Mouse (Mus musculus) urinary bladder, postnatal 14 days (tissue): Measurements from ENCODE around the gene Prr29.
A peak's percentile ranks its signal among the peaks of the same experiment; 100 is the strongest.
"Not testable (repeated sequence)": the region's sequence is repeated elsewhere in the genome, so short reads cannot be mapped to it uniquely, and the experiment has no call there.

Source experiments
- DNase-seq: peaks from one replicate; pipeline ENCODE4 v3.0.0; 2021; ENCODE audit warnings: low spot score

The Prr29 gene

GRCm38 (mm10) chr11:106355382-106356128 is 9.7 kb upstream of the Prr29 start:
- DNase-seq = no peak

DNA sequence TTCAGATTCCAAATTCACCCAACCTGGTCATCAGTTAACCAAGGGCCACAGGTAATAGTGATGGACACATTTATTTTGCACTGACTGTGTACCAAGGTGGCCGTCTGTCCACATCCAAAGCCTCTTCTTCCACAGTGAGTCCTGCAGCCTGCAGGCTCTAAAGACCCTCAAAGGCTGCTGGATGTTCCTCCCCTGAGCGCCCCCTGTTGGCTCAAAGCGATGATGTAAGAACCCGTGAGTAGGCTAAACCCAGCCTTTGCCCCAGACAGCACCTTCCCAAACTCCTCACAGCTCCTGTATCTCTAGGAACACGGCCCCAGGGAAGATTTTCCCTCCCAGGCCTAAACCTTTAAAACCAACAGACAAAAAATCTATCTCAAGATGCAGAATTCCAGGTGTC is 5.9 kb upstream of the Prr29 start:
- no peak for DNase-seq

DNA sequence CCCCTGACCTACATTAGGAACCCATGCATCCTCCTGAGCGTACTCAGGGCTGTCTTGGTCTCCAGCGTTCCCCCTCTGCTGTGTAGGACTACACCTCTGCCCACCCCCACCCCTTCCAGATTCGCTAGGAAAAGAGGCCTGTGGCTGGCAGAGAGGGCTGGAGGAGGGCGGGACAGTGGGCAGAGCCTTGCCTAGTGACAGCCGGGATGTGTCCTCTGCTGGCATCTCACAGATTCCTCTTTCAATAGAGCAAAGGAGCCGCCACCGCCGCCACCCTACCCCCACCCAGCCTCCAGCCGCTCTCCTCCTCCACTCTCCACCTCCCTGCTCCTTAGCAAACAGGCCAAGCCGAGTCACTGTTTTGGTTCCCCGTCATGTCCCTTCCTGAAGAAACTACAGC is 560 bp upstream of the Prr29 start:
- peak; percentile 18 for DNase-seq

DNA sequence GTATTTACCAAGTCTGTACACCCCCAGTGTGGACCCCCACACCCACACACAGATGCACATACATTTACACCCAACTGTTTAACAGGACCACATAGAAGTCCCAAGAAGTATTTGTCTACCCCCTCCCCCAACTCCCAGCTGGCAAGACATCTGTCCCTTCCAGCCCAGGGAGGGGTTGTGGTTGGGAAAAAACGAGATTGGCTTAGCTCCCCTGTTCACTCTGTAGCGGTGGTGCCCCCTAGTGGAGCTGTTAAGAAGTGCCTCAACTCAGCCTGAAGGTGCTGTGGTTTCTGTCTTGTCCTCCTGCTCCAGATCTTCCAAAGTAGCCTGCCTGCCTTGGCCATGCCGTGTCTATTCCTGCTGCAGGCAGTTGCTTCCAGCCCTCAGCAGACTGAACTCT is 1.0 kb downstream of the Prr29 start:
- peak; percentile 81 for DNase-seq

GRCm38 (mm10) chr11:106373998-106374397 is 8.7 kb downstream of the Prr29 start:
- no peak for DNase-seq

GRCm38 (mm10) chr11:106374559-106374958 is 9.3 kb downstream of the Prr29 start:
- DNase-seq = peak; percentile 49

DNA sequence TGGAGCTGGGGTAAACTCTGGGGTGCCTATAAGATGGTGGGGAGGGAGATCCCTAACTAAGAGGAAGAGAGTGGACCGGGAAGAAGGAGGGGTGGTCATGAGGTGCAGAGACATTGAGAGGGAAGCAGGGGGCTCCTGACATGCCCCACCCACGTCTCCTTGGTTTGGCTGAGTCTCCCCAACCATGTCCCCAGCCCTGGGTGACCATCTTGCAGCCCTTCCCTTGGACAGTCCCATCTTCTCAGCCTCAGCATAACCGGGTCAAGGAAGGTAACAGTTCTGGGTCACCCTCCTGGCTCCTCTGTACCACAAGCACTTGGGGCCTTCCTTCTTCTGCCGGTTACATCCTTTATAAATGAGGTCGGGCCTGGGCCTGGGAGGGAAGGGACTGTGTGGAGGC is 9.7 kb downstream of the Prr29 start:
- no peak for DNase-seq

- DNase-seq = no peak
Measured at GRCm38 (mm10) chr11:106381011-106381410, 15.7 kb downstream of the Prr29 start.

DNA sequence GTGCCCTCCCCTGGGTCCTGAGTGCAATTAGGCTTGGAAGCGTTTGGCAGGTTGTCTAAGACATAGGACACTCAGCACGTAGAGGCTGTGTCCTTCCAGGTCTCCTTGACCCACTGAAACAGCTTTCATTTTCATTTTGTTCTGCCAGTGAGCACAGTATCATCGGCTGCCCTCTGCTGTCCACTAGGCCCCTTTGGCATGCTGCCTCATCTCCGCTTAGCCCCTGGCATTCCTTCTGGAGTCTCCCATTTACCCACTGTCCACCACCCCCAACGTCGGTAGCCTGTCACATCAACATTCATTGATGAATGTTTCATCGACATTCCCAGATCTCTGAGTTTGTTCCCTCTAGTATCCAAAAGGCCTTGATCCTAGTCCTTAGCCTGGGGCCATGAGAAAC is 16.6 kb downstream of the Prr29 start:
- no peak for DNase-seq

GRCm38 (mm10) chr11:106382424-106382823 is 17.2 kb downstream of the Prr29 start:
- no peak for DNase-seq

DNA sequence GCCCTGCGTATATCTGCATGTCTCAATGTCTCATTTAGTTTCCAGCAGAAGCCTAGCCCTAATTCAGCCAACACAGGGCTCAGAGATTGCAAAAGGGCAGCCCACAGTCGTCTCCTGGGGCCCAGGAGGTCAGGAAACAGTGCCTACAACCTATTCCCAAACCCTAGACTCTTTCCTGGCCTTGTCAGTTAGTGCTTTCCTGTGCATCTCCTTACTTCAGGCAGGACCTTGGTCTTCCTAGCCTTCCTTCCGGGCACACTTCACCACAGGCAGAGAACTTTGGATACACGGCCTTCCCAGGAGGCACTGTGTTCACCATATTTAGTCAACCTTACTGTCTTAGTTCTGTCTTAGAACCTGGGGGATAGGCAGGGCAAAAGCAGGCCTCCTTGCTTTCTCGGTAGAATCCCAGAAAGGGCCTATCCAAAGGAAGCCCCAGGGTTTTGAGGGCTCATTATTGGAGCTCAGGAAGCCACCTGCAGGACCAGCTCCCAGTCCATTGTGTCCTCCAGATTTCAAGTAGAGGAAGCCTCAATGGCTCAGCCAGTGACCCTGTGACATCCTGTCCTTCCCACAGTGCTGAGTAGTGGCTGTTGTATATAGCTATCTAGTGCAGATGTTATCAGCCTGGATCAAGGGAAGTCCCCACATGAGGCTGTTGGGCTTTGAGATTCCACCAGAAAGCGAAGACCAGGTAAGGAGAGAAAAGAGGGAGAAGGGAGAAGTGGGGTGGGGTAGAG is 17.9 kb downstream of the Prr29 start:
- no peak for DNase-seq

- no peak for DNase-seq
Measured at GRCm38 (mm10) chr11:106386409-106386808, 21.1 kb downstream of the Prr29 start.

DNA sequence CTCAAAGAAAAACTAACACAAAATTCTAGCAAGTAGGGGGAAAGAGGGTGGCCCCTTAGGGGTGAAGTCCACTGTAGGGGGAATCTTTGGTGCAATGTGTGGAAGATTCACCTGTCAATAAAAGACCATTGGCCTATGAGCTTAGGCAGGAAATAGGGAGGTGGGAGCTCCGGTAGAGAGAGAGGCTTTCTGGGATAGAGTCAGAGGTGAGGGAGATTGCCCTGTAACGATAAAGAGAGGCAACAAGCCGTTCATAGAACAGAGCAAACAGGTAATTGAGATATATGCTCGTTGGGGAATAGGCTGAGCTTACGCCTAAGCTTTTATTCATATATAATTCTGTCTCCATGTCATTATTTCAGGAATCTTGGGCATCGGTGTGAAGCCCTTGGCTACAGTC is 21.7 kb downstream of the Prr29 start:
- no peak for DNase-seq

DNA sequence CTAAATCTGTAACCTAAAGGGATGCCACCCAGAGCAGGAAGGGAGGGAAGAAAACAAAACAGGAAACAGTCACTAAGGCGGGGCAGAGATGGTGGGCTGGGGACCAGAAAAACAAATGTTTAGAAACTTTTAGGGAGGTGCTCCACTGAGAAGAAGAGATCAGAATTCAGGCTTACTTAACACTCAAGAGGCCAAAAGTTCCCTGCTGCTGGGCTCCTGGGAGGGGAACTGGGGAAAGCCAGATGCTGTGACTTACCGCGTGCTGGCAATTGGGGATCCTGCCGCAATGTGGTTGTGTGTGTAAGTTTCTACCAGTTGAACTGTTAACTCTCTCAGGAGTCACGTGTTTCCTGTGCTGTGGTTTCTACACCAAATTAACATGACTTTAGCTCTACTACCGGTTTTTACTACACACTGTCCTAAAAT is 22.5 kb downstream of the Prr29 start, which contains the start of gene Icam2:
Gene Icam2, minus strand, starts transcription at position 285 of the 426 bp plus-strand sequence.
- no peak for DNase-seq

GRCm38 (mm10) chr11:106389611-106390010 is 24.3 kb downstream of the Prr29 start:
- no peak for DNase-seq

DNA sequence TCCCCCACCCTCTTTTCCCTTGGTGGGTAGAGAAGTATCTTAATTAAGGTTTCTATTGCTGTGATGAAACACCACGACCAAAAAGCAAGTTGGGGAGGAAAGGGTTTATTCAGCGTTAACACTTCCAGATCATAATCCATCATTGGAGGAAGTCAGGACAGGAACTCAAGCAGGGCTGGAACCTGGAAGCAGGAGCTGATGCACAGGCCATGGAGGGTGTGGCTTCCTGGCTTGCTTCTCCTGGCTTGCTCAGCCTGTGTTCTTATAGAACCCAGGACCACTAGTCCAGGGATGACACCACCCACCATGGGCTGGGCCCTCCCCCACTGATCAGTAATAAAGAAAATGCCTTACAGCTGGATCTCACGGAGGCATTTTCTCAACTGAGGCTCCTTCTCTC is 25.5 kb downstream of the Prr29 start:
- DNase-seq = no peak

DNA sequence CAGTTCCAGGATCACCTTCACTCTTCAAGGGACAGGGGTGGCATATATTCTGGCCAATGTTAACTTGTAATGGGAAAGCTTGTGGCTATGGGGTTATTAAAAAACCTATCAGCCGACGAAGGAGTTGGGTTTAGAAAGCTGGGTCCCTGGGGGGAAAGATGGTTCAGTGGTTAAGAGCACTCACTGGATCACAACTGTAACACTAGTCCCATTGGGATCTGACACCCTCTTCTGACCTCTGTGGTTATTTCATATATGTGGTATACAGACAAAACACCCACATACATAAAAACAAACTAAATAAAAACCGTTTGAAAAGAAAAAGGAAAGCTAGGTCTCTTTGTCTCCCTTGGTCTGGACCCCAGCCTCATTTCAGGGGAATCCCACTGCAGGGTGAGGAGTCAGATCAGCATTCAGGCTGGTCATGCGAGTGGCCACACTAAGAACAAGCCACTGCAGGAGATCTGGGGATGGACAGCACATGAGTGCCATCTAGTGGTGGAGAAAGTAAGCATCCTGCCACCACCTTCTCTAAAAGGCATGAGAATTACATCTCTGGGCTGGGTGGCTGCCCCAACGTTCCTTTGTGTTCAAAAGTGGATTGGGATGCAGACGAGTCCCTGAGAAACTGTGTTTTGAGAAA is 26.4 kb downstream of the Prr29 start:
- peak; percentile 73 for DNase-seq

DNA sequence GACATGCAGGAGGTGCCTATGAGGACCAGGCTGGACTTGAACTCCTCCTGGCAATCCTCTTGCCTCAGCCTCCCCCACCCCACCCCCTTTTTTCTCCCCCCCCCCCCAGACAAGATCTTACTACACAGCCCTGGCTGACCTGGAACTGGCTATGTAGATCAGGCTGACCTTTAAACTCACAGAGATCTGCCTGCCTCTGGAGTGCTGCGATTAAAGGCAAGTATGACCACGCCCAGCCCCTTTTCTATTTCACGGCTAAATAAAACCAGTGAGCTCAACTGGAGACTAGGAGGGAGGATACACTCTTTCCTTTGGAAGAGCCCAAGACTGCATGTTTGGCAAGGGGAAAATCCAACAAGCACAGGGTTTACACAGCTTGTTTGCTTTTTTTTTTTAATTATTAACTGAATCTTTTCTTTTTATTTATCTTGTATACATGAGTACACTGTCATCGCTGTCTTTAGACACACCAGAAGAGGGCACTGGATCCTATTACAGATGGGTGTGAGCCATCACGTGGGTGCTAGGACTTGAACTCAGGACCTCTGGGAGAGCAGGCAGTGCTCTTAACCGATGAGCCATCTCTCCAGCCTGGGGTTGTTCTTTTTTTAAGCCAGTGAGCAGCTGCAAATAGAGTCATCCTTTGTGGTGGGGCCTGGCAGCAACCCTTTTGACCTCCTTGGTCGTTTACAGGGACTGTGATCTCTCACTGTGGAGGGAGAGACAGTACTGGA is 27.5 kb downstream of the Prr29 start:
- DNase-seq = no peak

GRCm38 (mm10) chr11:106393331-106393616 is 28.0 kb downstream of the Prr29 start:
- DNase-seq = no peak

DNA sequence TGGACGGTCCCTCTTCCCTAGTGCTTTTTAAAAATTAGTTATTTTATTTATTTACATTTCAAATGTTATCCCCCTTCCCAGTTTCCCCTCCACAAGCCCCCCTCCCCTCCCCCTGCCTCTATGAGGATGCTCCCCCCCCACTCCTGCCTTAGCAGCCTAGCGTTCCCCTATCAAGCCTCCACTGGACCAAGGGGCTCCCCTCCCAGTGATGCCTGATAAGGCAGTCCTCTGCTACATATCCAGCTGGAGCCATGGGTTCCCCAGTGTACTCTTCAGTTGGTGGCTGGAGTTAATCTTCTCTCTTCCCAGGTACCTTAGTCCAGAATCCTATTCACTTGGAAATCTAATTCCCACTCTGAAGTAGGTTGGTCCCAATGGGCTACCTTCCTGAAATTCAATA is 28.8 kb downstream of the Prr29 start:
- DNase-seq = not testable (repeated sequence)

- no peak for DNase-seq
Measured at GRCm38 (mm10) chr11:106397656-106398055, 32.4 kb downstream of the Prr29 start.

GRCm38 (mm10) chr11:106398481-106398880 is 33.2 kb downstream of the Prr29 start:
- DNase-seq = no peak

- no peak for DNase-seq
Measured at GRCm38 (mm10) chr11:106410011-106410410, 44.7 kb downstream of the Prr29 start.
